Mouse (Mus musculus): ENCODE data around the gene Gm37419.

- TF ChIP-seq CTCF (IDR thresholded peaks at IDR 0.05 in 2 of 3, conservative IDR thresholded peaks at IDR 0.05 in 1 of 3; ENCODE audit: control insufficient read depth in 1 of 3, insufficient read depth in 1 of 3, low read depth in 2 of 3, low read length in 3 of 3, poor library complexity in 1 of 3, severe bottlenecking in 1 of 3) (no peak), ZNF384 (IDR thresholded peaks at IDR 0.05; ENCODE audit: low read depth, low read length) (no peak), POLR2A (IDR thresholded peaks at IDR 0.05; ENCODE audit: control insufficient read depth in 1 of 2, insufficient read depth in 1 of 2, low read depth in 1 of 2, low read length in 2 of 2, poor library complexity in 1 of 2) (no peak), ZC3H11A (IDR thresholded peaks at IDR 0.05; ENCODE audit: low read depth, low read length) (no peak), POLR2AphosphoS5 (IDR thresholded peaks at IDR 0.05; ENCODE audit: borderline replicate concordance, low read depth, low read length) (no peak), JUND (IDR thresholded peaks at IDR 0.05; ENCODE audit: low read depth, low read length) (no peak), EP300 (IDR thresholded peaks at IDR 0.05; ENCODE audit: low read depth in 1 of 2, low read length in 2 of 2) (no peak), TBP (IDR thresholded peaks at IDR 0.05; ENCODE audit: low read depth, low read length) (no peak), TCF12 (IDR thresholded peaks at IDR 0.05; ENCODE audit: low read depth, low read length) (no peak)
Observed at GRCm38 (mm10) chr16:24014378-24014777, 26.1 kb downstream of the Gm37419 start.

All from MEL (cell line).